Mouse (Mus musculus): ENCODE results near the gene Pex10.

Pex10 gene

GRCm38 (mm10) chr4:155066834-155067522 is at the start of gene Pex10:
TSS of gene Pex10 (plus strand) at chr4:155067016.
- DNase-seq (ENCODE audit: low spot score in 2 of 2): peak; percentile 91 to 95

DNA sequence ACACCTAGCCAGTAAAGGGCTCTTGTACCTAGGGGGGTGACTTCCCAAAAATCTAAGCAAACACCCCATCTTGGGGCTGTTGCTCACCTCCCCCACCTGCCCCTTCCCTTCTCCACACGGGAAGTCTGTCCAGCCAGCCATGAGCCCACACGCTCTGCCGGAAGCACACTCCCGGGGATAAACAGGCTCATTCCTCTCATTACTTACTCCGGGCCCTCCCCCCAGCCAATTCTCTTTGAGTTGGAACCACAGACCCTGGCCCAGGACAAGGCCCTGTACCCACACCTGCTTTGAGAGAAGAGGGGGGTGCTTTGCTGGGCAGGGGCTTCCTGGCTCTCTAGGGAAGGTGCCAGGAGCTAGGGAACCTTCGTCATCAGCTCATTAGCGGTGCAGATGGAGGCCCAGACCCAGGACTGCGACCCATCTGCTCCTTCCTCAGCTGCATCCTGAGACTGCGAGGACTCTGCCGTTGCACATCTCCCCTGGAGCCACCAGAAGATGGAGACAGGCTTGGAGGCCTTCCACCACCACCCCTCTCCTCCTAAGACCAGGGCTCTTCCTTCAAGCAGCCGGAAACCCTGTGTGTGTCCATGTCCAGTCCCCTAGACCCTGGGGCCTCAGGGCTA is 49.5 kb upstream of the Pex10 start:
- no peak for DNase-seq (ENCODE audit: low spot score in 2 of 2)

GRCm38 (mm10) chr4:155018066-155018465 is 48.8 kb upstream of the Pex10 start:
- no peak for DNase-seq (ENCODE audit: low spot score in 2 of 2)

GRCm38 (mm10) chr4:155018601-155019335 is 48.0 kb upstream of the Pex10 start:
- DNase-seq (ENCODE audit: low spot score in 2 of 2): no peak

DNA sequence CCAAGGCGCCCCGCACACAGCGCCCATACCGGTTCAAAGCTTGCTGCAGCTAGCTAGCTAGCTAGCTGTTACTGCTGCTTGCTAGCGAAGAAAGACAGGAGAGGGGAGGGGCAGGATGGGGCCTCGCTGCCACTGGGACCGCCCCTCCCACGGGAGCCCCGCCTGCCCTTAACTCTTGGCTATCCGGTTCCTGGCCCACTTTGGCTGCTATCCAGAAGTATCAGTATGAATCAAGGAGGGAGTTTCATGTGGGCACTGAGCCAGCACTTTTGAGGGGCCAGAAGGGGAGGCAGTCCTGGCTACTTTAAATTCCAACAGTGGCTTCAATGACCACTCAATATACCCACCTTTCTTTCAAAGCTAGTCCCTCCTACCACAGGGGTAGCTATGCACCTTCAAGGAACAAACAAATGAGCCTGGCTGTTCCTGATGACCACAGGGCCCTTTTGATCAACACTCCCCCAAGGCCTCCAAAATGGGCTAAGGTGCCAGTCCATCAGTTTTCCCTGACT is 47.4 kb upstream of the Pex10 start:
- no peak for DNase-seq (ENCODE audit: low spot score in 2 of 2)

DNA sequence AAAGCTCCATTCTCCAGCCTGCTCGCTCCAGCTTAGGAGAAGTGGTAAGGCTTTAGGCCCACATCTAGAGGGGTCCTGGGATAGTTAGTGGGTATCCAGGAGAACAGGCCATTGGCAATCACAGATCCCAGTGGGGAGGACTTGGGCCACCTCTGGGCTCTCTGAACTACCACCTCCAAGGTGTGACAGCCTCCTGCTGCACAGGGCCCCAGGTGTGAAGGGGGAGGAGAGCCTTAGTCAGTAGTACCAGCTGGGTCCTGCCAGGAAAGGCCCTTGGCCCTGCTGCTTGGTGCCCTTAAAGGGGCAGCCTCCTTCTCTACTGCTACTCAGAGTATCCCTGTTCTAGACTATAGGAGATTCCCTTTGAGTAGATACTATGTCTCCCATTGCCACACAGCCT is 46.7 kb upstream of the Pex10 start:
- DNase-seq (ENCODE audit: low spot score in 2 of 2): no peak

- DNase-seq (ENCODE audit: low spot score in 2 of 2): no peak
These were observed 46.0 kb upstream of the Pex10 start for GRCm38 (mm10) chr4:155020813-155021212.

GRCm38 (mm10) chr4:155022228-155022855 is 44.5 kb upstream of the Pex10 start:
- DNase-seq (ENCODE audit: low spot score in 2 of 2): no peak

- no peak for DNase-seq (ENCODE audit: low spot score in 2 of 2)
These were observed 42.4 kb upstream of the Pex10 start for GRCm38 (mm10) chr4:155024170-155025010.

DNA sequence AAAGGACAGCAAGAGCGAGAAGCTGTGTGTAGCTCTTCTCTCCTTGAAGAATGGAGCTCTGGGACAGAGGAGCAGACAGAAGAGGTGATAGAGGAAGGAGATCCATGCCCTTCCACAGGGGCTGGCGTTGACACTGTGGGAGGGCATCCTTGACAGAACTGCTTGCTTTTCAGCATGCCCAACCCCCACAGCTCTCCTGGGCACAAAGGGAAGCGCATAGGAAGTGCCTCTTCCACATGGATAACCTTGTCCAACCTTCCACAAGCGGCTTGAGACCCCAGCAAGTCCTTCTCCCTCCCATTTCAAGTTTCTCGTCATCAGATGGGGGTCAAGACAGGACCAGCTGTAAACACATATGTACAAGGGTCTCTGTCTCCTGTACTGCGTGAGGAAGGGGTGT is 33.7 kb upstream of the Pex10 start:
- no peak for DNase-seq (ENCODE audit: low spot score in 2 of 2)

GRCm38 (mm10) chr4:155034202-155034601 is 32.6 kb upstream of the Pex10 start:
- no peak for DNase-seq (ENCODE audit: low spot score in 2 of 2)

- DNase-seq (ENCODE audit: low spot score in 2 of 2): no peak
These were observed 32.0 kb upstream of the Pex10 start for GRCm38 (mm10) chr4:155034787-155035186.

DNA sequence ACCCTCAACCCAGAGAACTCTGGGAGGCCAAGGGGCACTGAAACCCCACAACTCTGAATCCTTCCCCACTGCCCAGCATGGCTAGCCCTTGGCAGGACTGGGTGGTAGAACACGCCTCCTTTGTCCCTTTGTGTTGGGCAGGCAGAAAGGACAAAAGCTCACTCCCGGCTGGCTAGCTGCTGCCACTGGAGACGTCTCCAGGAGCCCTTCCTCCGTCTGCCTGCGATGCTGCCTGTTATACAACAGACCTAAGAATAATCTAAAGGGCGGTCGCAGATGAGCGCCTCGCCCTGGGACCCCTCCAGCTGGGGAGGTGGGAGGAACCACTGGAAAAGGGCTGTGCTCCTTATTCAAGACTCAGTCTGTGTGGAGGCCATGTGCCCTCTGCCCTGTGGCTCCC is 26.6 kb upstream of the Pex10 start:
- no peak for DNase-seq (ENCODE audit: low spot score in 2 of 2)

DNA sequence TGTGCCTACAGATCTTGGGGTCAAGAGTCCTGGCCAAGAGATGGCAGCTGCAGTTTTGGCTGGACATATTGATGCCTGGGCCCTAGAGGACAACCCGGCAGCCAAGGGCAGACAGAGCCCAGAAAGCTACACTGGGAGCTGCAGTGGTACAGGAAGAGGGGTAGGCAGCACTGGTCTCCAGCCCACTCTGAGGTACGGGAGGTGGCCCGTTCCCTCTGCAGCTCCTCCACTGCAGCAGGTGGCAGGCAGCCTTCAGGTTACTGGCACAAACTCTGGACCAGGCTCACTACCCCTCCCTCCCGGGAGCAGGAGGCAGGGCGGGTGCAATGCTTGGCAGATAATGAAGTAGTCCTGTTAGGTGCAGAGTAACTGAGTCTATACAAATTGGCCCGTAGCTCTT is 26.1 kb upstream of the Pex10 start:
- DNase-seq (ENCODE audit: low spot score in 2 of 2): no peak

GRCm38 (mm10) chr4:155042606-155043288 is 24.1 kb upstream of the Pex10 start:
- DNase-seq (ENCODE audit: low spot score in 2 of 2): no peak

DNA sequence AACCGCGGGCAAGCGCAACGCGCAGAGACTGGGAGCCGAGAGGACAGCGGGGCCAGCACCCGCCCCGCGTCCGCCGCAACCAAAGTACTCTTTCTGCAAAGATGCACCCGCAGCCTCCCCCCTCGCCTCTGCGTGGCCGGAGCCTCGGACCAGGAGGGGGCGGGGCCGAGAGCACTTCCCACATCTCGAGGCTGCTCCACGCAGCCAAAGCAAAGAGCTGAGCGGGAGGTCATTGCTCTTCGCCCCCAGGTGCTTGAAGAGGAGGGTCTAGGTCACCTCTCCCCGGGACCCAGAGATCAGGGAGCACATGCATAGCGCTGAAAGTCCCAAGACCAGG is 23.6 kb upstream of the Pex10 start:
- no peak for DNase-seq (ENCODE audit: low spot score in 2 of 2)

DNA sequence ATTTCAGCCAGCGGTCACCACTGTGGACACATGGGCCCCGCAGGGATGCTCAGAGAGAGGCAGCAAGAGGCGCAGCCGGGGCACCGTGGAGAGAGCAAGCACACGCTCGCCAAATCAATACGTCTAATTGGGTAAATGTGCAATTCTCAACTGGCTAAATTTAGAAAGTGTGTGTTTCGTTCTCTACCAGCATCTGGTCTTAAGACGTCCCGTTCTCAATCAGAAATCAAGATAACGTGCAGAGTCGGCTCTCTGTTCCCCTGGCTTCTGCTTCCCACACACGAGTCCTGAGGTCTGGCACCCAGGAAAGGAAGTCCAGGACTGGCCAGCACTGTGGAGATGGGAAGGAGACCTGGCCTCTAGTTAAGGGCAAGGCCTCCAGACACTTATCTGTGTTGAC is 20.2 kb upstream of the Pex10 start:
- DNase-seq (ENCODE audit: low spot score in 2 of 2): no peak

DNA sequence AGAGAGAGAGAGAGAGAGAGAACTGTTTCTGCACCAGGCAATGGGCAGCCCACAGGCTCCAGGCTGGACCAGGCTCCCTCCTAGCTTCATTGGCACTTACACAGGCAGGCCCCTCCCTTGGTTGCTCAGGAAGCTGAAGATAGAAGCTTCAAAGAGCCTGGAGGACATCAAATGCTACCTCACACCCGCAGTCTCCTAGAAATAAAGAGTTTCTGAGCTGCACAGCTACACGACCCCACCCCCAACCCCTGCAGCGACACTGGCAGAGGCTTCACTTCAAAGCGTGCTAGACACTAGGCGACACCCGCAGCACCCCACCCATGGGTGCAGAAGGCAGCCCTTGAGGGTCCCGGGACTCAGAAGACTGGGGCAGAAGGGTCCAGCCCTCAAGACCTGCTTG is 16.7 kb upstream of the Pex10 start:
- DNase-seq (ENCODE audit: low spot score in 2 of 2): no peak

GRCm38 (mm10) chr4:155056724-155057123 is 10.1 kb upstream of the Pex10 start, which contains the start of gene Plch2:
TSS of gene Plch2 (minus strand) at chr4:155056784.
- no peak for DNase-seq (ENCODE audit: low spot score in 2 of 2)

GRCm38 (mm10) chr4:155058325-155058724 is 8.5 kb upstream of the Pex10 start:
- DNase-seq (ENCODE audit: low spot score in 2 of 2): no peak

DNA sequence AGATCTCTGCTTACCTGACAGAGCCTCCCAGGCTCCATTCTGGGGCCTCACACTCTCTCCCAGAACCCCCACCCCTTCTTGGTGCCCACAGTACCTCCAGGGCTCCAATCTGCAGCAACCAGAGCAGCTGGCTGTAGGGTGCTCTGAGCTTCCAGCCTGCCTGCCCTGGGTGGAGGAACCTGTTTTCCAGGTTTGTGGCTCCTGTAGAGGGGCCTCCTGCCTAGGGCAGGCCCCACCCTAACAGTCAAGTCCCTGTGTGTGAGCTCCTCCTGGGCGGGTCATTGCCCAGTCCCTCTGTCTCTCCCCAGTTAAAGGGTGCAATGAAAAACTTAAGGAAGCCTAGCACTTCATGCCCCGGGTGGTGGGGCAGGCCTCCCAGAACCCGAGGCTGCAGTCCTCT is 2.9 kb upstream of the Pex10 start:
- no peak for DNase-seq (ENCODE audit: low spot score in 2 of 2)
